Mouse (Mus musculus) kidney, adult 2 months (tissue): ENCODE results near the gene Dusp7.

ENCODE experiments used
- CTCF ChIP-seq: fragments of 200-500 bp; conservative IDR thresholded peaks from 2 replicates; pipeline ENCODE4 v1.5.1; 2011; ENCODE audit warnings: low read depth, mild to moderate bottlenecking, control low read depth, low read length, moderate library complexity, mixed read lengths; ENCODE audit not compliant: insufficient read depth, insufficient read length
- POLR2A ChIP-seq: fragments of 200-500 bp; IDR thresholded peaks from one replicate; pipeline ENCODE4 v1.6.1; 2011; ENCODE audit warnings: low read depth, low read length, control low read depth

- TF ChIP-seq CTCF (0 out of 2 replicates have a peak, but pooled peaks have one; percentile 16), POLR2A (no peak)
Measured at GRCm38 (mm10) chr9:106409096-106409495, 40.7 kb downstream of the Dusp7 start.
